Mouse (Mus musculus) 3134 (cell line): ENCODE measurements around the gene Atg2b.
A peak's percentile ranks its signal among the peaks of the same experiment; 100 is the strongest.

ENCODE experiments used
- DNase-seq: peaks from one replicate; pipeline ENCODE4 v3.0.0-alpha.2; 2011; ENCODE audit warnings: low spot score; ENCODE audit not compliant: insufficient read length; ENCODE audit errors: extremely low read depth

Gene Atg2b

DNA sequence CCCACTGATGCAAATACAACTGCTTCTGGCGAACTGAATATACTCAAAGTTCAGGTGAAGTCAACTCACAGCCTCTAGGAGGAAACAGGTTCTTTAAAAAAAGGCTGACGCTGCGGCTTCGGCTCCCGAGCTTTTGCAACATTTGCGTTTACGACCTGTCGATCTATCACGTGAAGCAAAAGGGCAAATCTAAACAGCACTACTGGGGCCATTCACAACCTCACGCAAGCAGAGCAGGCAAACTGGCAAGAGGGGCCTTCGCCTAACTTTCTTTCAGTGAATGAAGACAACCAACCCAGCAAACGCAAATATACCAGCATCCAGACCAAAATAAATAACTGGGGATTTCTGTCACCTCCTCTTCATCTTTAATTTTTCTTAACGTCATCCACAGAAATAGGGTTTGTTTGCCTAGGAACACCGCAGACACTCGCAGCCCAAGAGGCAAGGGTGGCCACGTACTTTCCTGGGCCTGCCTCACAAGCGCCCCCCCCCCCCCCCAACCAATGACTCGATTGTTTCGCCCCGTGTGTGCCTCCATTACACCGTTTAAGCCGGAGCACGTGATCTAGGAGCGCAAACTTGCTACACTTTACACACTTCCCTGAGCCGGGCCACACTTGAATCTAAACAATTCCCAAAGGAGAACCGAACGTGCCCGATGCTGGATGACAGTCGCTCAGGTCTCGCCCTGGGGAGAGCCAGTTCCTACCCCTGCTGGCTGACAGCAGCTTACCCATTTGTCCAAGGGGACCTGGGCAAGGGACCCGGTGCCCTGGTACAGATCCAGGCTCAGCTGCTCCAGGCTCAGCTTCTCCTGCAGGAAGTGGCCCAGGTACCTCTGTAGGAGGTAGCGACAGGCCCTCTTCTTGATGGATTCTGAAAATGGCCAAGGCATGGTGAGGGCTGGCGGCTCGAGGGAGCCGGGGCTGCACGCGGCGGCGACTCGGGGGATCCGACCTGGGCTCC is 794 bp downstream of the Atg2b start, which contains the start of gene Gskip:
Gene Gskip (plus strand): TSS at position 897 of the 969 bp plus-strand sequence.
- peak; percentile 66 for DNase-seq

- DNase-seq: no peak
Observed at GRCm38 (mm10) chr12:105678762-105679161, 6.2 kb downstream of the Atg2b start.

DNA sequence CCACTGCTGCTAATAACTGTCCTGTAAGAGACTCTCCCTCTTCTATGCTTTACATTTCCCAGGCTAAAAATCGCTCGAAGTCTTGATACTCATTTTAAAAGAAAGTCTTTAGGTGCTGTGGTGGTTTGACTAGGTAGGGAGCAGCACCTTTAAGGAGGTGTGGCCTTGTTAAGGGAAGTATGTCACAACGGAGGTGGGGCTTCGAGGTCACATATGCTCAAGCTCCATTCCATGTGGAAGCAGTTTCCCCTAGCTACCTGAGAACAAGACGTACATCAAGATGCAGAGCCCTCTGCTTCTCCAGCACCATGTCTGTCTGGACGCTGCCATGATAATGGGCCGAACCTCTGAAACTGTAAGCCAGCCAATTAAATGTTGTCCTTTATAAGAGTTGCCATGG is 6.8 kb downstream of the Atg2b start:
- DNase-seq: no peak

GRCm38 (mm10) chr12:105676274-105676673 is 8.7 kb downstream of the Atg2b start:
- DNase-seq: no peak

GRCm38 (mm10) chr12:105655850-105656249 is 29.2 kb downstream of the Atg2b start:
- DNase-seq: no peak

GRCm38 (mm10) chr12:105642770-105643321 is 42.2 kb downstream of the Atg2b start:
- DNase-seq: no peak

DNA sequence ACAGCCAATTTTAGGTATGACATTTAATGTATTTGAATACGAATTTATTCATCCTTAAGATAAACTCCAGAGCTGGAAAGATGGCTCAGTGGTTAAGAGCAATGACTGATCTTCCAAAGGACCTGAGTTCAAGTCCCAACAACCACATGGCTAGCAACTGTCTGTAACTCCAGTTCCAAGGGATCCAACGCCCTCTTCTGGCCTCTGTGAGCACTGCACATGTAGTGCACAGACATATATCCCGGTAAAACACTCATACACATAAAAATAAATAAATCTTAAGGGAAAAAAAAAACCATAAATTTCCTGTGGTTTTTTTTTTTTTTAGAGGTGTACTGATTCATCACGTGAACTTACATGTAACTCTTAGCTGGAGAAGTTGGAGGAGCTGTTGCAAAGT is 47.5 kb downstream of the Atg2b start:
- DNase-seq: no peak

GRCm38 (mm10) chr12:105636551-105636950 is 48.5 kb downstream of the Atg2b start:
- no peak for DNase-seq

GRCm38 (mm10) chr12:105634374-105635067 is 50.5 kb downstream of the Atg2b start:
- no peak for DNase-seq

DNA sequence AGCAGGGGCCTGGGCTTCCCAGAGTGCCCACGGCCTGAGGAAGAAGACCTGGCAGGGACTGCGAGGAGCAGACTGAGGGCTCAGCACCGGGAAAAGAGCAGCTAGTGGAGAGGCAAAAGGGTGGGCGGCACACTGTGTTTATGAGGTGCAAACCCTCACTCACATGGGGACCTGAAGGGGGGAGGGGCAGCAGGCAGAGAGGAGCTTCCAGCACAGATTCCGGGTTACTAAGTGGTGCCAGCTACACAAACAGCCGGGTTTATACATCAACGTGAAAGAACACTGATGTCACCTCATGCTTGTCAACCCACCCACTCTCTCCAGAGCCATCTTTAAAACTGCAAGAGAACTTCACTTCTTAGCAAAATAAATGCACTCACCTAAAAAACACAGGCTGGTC is 59.2 kb downstream of the Atg2b start:
- no peak for DNase-seq

- DNase-seq: no peak
Observed at GRCm38 (mm10) chr12:105622981-105623539, 62.0 kb downstream of the Atg2b start.

DNA sequence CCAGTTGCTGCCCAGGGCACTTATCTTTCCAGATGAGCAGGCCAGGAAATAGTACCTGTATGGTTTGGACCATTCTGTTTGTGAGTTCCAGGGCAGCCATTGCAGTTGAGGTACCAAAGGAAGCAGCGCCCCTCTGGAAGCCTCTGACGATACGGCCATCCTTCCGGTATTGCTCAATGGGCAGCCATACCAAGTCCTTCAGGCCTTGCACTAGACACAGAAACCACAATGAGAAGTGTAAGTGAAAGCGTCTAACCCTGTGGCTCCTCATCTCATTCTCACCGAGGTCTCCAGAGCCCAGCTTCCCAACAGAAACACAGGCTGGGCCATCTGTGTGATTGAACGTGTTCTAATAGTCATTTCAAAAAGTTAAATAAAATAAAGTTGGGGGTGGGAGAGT is 63.0 kb downstream of the Atg2b start:
- DNase-seq: no peak

GRCm38 (mm10) chr12:105613559-105613958 is 71.5 kb downstream of the Atg2b start:
- no peak for DNase-seq

DNA sequence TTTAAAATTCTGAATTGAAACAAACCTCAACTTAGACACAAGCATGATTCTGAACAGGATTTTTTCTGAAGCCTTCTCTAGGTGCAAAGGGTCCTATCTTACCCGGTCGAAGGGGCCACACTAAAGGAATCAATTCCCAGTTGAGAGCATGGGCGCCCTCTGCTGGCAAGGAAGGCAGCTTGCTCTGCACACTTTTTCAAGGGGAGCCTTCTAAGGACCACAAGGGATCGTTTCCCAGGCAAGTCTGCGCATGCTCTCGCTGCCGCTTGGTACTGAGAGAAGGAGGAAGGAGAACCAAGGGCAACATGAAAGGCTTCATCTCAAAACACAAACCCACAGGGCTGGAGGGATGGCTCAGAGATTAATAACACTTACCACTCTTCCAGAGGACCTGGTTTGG is 73.3 kb downstream of the Atg2b start:
- no peak for DNase-seq

DNA sequence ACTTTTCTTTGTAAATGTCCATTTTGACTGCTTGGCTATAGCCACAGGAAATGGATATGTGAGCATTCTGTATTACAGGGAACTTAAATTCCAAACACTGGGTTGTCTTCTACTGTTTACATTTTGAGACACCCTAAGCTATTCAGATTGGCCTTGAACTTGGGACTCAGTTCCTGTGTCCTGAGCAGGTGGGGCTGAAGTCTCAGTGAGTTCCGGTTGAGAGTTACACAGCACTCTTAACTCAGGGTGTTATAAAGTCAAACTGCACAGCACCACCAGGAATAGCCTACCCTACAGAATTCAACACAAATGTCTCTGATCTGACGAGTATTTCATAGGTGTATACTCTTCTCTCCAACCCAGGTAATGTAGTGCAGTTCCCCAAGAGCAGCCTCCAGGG is 74.0 kb downstream of the Atg2b start:
- DNase-seq: no peak

- DNase-seq: no peak
Observed at GRCm38 (mm10) chr12:105606881-105607280, 78.1 kb downstream of the Atg2b start.

DNA sequence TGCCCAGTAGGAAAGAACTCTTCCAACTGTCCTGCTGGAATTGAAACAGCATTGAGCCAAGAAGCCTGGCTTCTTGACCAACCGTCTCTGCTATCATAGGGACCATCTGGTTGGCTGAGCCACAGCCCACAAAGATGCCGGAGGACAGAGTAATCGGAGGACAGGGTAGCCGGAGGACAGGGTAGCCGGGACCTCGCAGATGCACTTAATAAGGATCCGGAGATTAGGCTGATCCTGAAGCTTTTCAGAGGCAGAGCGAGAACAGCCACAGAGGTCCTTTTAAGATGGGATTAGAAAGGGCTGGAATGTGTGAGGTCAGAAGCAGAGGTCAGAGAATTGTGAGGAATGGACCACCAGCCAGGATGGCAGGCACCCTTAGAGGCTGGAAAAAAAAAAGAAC is 79.8 kb downstream of the Atg2b start:
- DNase-seq: no peak

GRCm38 (mm10) chr12:105603904-105604303 is 81.1 kb downstream of the Atg2b start:
- no peak for DNase-seq

DNA sequence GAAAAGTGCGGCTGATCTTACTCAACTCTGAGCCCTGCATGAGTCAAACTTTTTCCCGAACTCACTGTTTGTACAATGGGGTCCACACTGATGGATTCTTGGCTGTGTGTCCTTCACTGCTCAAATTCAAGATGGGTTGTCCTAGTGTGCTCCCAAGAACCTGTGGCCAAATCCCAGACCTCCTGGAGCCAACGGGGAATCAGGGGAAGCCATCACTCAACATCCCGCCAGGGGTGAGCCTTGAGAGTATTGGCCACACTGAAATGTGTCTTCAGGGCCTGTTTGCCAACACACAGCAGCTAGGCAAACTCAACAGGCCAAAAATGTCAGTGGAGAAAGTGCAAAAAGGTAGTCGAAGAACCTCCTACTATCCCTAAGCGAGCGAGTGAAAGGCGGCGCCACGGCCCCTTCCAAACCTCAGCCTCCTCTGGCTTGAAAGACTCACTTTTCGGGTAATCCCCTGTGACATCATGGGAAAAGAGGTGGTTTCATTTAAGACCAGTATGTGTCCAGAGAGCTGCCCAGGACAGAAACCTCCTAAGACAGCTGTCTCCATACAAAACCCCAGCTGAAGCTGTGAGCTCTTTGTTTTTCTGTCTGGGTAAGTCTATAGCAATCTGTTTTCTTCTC is 82.3 kb downstream of the Atg2b start, which contains the start of gene Bdkrb1:
Gene Bdkrb1 (plus strand): TSS at position 505 of the 630 bp plus-strand sequence.
- no peak for DNase-seq

GRCm38 (mm10) chr12:105601586-105601985 is 83.4 kb downstream of the Atg2b start:
- DNase-seq: no peak

- no peak for DNase-seq
Observed at GRCm38 (mm10) chr12:105599098-105599497, 85.9 kb downstream of the Atg2b start.
